Mouse (Mus musculus) retina, postnatal 7 days (tissue): Measurements from ENCODE around the gene Car2.

Source experiments
- DNase-seq: peaks from one replicate; pipeline ENCODE4 v3.0.0-alpha.2; 2012; ENCODE audit warnings: low read depth, low spot score

The Car2 gene

GRCm38 (mm10) chr3:14878749-14879223, 7.3 kb upstream of the Car2 start:
- DNase-seq: no peak

DNA sequence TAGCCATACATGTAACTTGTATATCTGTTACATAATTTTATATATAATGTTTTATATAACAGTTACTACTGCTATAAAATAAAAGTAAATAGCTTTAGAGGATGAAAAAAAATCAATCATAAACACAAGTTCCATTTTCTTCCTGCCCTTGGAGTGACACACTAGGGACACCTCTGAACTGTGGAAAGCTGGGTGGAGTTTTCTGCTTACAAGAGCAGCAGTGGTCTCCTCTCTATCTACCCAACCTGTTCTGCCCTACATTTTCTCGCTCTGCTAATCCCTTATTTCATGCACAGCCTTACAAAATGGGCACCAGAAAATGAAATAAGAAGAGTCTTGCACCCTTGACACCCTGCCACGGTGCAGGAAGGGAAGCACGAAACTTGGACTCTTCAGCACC, 6.8 kb upstream of the Car2 start:
- no peak for DNase-seq

DNA sequence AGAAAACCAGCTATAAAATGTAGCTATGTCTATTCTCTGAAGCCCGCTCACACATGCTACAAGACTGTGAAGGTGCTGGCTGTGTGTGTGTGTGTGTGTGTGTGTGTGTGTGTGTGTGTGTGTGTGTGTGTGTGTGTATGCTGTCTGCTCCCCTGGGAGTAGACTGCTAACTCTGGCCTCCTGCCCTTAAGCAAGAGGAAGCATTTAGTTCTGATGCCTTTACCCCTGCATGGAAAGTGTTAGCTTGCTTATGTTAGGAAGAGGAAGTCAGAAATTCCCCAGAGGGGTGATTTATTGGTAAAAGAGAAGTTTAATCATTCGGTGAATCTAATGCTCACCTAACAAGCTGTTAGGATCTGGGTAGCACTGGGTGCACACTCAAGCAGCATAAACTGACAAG, 5.8 kb upstream of the Car2 start:
- no peak for DNase-seq

GRCm38 (mm10) chr3:14882005-14882404, 4.1 kb upstream of the Car2 start:
- DNase-seq: no peak

DNA sequence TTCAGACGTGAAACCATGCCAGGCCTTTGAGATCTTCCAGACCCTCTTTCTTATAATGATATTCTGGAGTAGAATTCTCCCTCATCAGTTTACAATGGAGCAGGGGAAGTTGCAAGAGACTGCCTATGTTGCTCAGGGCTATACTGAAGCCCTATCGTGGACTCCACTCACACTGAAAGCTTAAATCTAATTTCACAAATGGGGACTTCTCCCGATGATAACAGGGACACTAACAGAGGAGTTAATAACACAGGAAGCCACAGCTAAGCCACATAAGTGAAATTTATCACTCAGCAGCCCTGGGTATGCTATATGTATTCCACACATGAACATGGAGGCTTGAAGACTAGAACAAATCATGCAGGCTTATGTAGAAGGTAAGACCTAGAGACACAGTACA, 3.3 kb upstream of the Car2 start:
- no peak for DNase-seq

GRCm38 (mm10) chr3:14884826-14885225, 1.2 kb upstream of the Car2 start:
- no peak for DNase-seq

- no peak for DNase-seq
Observed at GRCm38 (mm10) chr3:14887134-14887666, 1.1 kb downstream of the Car2 start.

DNA sequence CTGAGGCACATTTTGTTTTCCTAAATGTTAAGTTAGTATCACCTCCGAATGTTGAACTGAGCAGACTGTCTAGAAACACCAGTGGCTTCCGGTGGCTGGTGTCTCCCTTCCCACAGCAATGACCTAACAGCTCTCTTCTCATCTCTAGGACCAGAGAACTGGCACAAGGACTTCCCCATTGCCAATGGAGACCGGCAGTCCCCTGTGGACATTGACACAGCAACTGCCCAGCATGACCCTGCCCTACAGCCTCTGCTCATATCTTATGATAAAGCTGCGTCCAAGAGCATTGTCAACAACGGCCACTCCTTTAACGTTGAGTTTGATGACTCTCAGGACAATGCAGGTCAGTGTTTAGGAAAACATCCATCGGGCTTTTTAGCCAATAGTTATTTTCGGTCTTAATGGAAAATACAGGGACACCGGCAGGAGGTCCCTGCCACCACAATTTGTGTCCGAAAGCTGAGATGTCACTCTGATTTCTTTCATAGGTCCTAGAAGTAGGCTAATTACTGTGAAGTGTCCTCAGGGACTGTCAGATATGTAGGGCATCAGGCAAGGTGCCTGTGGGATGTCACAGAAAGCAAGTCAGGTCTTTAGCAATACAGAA, 1.7 kb downstream of the Car2 start:
- no peak for DNase-seq

DNA sequence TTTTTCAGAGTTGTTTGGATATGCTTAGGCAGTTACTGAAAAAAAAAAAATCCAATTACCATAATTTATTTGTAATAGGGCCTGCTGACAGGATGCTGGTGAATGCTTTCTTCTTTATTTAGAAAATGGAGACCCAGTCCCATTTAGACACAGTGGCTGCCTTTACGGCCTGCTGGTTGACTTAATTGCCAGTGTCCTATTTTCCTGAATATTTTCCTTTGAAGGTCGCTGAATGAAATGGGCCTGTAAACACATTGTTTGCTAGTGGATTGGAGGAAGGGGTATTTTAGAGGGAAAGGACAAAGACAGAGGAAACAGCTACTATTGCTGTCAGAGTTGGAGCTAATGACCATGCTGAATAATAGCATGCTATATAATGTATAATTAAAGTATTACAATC, 2.5 kb downstream of the Car2 start:
- DNase-seq: no peak

DNA sequence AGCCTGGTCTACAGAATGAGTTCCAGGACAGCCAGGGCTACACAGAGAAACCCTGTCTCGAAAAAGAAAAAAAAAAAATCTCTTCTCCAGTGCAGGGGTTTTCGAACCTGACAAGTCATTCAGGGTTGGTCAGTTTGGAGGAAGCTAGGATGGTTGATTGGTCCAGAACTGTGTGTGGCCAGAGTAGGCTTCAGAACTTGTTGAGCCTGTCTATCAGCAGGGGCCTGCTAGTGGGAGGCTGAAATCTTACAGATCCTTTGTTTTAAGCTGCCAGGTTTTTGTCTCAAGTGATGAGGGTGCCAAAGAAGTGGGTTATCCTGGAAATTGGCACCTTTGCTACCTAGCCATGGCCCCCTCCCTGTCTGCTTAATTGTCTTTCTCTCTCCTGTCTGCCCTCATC, 3.0 kb downstream of the Car2 start:
- no peak for DNase-seq

DNA sequence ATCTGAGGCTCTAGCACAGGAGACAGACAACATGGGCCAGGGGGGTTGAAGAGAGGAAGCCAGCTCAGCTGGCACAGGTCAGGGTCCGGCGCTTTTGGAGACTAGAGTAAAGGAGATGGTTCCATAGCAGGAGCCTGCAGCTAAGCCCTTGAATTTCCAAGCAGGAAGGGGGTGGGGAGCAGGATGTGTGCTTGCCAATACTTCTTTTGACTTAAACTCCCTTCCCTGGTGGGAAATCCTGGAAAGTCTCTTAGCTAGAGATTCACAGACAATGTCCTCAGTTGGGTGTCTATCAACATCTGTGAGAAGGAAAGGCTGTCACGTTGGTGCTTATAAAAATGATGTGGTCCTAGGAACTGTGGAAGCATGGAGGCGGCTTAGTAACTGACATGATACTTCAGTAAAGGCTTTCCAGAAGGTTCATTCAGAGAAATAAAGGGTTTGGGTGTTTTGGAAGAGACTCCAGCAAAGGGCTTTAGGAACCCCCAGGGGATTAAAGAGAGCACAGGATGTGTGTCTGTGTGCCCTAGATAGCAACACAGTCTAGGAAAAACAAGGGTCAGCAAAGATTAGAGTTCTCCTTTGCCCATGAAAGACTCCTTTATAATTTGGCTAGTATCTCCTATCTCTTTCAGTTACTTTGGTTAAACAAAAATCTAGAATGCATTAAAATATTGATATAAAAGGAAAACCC, 3.8 kb downstream of the Car2 start:
- no peak for DNase-seq

DNA sequence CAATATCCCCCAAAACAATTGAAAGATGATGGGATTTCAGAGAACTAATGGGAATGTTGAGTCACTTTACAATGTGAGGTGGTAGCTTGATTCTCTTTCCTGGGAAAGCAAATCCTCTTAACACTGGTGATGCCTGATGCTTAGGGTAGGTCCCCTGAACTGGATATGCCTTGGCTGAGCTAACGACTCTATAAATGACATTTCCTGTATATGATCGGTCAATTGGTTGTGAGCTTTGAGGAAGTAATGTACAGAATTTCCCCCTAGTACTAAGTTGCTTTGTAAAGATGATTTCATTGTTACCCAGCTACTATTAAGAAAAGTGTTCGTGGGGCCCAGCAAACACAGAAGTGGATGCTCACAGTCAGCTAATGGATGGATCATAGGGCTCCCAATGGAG, 6.9 kb downstream of the Car2 start:
- no peak for DNase-seq

DNA sequence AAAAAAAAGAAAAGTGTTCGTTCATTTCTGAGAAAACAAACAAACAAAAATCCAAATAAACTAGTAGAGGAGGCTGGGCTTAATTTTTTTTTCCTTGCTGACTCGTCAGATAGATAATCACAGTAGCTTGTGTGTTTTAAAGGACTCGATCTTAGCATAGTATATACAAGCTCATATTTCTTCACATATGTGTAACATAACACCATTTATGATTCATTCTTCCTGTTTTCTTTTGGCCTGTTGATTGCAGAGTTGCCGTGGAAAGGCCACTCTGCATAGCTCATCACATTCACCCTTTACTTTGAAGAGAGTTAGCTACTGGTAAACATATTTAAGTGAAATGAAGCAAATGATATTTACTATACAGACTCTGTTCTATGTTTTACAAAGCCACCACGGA, 7.6 kb downstream of the Car2 start:
- no peak for DNase-seq

GRCm38 (mm10) chr3:14895333-14895732, 9.3 kb downstream of the Car2 start:
- no peak for DNase-seq

DNA sequence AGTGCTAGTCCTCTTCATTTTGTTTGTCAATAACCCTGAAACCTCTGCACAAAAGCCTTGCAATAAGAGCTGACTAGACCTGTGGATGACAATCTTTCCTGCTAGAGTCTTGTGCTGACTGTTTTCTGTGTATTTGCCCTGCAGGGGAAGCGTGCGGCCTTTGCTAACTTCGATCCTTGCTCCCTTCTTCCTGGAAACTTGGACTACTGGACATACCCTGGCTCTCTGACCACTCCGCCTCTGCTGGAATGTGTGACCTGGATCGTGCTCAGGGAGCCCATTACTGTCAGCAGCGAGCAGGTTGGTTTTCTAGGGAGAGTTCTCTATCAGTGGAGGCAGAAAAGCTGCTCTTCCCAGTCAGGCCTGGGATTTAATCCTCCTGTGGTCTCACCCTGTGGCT, 11.7 kb downstream of the Car2 start:
- DNase-seq: no peak

DNA sequence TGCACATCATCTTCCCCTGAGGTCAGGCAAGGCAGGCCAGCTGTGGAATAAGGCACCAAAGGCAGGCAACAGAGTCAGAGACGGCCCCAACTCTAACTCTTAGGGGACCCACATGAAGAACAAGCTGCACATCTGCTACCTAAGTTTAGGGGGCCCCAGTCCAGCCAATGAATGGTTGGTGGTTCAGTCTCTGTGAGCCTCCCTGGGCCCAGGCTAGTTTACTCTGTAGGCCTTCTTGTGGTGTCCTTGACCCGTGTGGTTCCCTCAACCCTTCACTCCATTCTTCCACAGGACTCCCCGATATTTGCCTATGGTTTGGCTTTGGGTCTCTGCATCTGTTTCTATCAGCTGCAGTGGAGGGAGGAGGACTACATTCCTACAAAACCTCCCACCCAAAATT, 17.3 kb downstream of the Car2 start:
- no peak for DNase-seq

- DNase-seq: no peak
Observed at GRCm38 (mm10) chr3:14904165-14904564, 18.1 kb downstream of the Car2 start.

GRCm38 (mm10) chr3:14907271-14907670, 21.2 kb downstream of the Car2 start:
- DNase-seq: no peak

DNA sequence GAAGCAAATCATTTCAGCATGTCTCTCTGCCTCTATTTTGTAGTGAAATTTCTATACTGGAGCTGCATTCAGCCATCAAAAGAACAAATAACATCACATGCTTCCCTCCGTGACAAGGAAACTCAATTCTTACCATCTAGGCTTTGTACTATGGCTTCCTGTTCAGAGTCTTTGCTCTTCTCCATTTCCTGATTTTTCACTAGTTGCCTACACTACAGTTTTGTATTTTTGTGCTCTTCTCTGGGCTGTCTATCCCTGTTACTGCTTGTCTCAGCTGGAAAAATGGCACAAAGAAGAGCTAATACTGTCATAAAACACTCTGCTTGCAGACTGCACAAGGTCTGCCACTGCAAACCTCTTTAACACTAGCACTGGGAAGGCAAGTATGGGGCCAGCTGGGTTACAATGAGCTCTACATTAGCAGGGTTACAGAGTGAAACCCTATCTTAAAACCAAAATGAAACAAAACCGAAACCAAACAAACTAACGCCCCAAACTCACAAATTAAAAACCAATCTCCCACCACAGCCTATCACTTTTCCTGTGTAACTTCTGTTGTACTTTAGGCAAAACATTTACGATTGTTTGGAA, 26.0 kb downstream of the Car2 start:
- no peak for DNase-seq

GRCm38 (mm10) chr3:14913774-14914173, 27.7 kb downstream of the Car2 start:
- no peak for DNase-seq

DNA sequence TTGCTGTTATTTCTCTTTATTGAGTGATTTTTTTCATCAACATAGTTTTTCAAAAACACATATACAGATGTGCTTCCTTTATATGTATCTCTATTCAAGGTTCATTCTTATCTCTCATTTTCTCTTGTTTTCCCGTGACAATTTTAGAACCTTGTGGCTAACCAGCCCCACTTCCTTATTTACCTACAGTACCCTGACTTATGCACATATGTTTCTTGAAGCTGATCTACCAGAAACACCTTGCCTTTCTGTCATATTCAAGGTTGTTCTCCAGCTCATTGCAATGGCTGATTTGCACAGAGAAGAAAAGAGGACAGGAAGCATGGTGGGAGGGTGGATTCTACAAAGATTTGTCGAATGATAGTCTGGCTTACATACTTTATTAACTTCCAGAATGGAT, 29.3 kb downstream of the Car2 start:
- DNase-seq: no peak

DNA sequence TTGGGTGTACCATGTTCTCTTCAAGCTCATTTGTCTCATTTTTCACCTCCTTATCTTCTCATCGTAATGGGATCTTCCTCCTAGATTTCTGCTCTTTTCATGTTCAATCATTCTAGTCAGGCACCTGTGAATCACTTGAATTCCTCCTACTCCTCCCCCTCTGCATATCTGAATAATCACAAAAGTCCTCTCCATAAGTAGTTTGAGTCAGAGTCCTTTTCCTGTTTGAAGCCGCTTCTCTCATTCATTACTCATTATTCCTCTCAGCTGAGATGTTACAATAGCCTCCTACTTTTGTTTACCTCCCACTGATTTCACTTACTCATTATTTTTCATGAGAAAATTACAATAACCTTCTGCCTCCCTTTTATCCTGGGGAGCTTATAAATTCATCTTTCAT, 31.2 kb downstream of the Car2 start:
- DNase-seq: no peak

DNA sequence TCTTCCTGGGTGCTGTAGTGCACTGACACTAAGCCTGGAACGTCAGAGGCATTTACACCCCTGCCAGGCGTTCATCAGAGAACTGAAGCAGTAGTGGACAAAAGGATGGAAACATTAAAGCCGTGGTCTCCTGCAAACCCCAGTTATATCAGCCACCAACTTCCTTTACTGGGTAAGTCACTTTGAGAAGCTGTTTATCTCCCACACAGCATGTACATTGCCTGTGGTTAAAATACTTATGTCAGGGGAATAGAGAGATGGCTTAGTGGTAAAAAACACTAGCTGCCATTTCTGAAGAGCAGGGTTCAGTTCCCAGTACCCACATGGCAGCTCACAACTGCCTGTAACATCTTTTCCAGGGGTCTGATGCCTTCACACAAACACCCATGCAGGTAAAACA, 58.6 kb downstream of the Car2 start:
- no peak for DNase-seq
